Mouse (Mus musculus) midbrain, embryonic 10.5 days (tissue): ENCODE results near the gene Gpr87. TPM values are rescaled to one million over a fixed set of nuclear protein-coding genes. Genes with fewer than 3 reads are reported as not detected.

Experiments
- polyA plus RNA-seq: library from polyadenylated mRNA; unstranded; fragments of >200 nt; fragmentation: Nextera tagmentation; extraction: Ambion mirVana; gene quantifications from 2 replicates; pipeline ENCODE4 v1.2.1, GENCODE M21; 2016

Gene Gpr87
- polyA plus RNA-seq, 1 experiment from 2014 or later = 0.16 TPM

Other genes with a start within 250 kb of the Gpr87 start
- gene Med12l, start 189.3 kb downstream of the Gpr87 start, polyA plus RNA-seq = 2.3 and 2.7 TPM in 2 replicates
- 1.0 and 1.2 TPM in 2 replicates for gene Gpr171, start 93.3 kb downstream of the Gpr87 start, polyA plus RNA-seq
- gene P2ry14, start 41.5 kb downstream of the Gpr87 start, polyA plus RNA-seq = 1.7 and 1.8 TPM in 2 replicates
- 0.51 and 0.62 TPM in 2 replicates for gene P2ry13, start 15.8 kb upstream of the Gpr87 start, polyA plus RNA-seq
- gene P2ry12, start 67.8 kb upstream of the Gpr87 start, polyA plus RNA-seq = 0.70 and 1.9 TPM in 2 replicates
- gene Igsf10, start 149.3 kb upstream of the Gpr87 start, polyA plus RNA-seq = 2.8 and 3.5 TPM in 2 replicates